Mouse (Mus musculus) megakaryocyte progenitor cell, adult 5-6 weeks (primary cell): ENCODE measurements at regions not wholly inside any gene's neighbourhood (a gene's known extent, or its start where the extent isn't known, plus 50 kb on each side); places are given as distances from the start of the nearest gene placed in this dataset.
"Not testable (repeated sequence)": the region's sequence is repeated elsewhere in the genome, so short reads cannot be mapped to it uniquely, and the experiment has no call there.

Experiments
- ATAC-seq: replicated peaks from 2 replicates; pipeline ENCODE4 v1.8.0; 2016; ENCODE audit warnings: mild to moderate bottlenecking, moderate TSS enrichment, inconsistent platforms; ENCODE audit not compliant: poor library complexity

DNA sequence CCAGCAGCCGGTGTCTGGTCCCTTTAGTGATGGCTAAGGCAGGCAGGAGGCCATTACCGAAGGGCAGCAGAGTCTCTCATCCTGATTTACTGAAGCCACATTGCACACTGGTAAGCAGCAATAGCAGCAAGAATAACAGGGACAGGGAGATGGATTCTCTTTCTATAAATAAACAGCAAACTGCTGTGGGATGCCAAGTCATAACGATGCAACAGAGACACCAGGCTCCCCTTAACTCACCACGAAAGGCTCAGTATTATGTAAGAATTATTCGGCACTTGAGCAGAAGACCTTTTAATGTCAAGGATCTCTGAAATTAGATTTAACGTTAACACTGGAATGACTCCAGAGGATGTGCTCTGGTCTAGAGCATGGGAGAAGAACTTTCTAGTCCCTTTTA lies 202.1 kb downstream of the Ddx10 start:
- ATAC-seq: no peak

DNA sequence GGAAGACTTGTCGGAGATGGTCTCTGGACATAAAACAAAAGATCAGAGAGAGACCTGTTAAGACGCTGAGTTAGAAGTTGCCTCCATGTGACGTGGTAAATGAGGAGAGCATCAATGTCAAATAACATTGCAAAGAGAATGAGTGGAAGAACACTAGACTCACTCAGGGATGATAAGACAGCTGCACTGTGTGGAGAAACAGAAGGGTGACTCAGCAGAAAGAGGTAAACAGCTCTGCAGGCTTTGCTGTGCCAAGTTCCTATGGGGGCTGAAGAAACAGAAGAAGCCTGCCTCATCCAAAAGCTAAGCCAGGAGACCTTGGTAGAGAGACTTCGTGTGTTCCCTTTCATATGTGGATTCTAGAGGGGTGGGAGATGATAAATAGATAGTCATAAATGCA lies 214.1 kb downstream of the Ddx10 start:
- peak; percentile 86 for ATAC-seq

DNA sequence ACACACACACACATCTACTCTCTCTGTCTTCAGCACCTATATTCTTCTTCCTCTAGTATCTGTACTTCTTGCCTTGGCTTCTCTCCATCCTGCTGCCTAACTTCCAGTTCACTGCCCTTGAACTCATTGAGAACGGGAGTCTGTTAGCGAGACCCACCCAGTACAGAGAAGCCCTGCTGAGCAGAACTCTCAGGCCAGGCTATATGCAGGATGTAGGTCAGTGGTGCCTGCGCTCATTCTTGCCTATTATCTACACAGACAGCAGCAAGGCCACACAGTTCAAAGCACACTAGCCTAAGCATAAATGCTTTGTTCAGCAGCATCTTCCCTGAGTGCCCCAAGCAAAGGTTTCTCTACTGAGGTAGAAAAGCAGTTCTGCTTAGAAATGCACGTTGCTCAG lies 225.8 kb downstream of the Ddx10 start:
- ATAC-seq: no peak

DNA sequence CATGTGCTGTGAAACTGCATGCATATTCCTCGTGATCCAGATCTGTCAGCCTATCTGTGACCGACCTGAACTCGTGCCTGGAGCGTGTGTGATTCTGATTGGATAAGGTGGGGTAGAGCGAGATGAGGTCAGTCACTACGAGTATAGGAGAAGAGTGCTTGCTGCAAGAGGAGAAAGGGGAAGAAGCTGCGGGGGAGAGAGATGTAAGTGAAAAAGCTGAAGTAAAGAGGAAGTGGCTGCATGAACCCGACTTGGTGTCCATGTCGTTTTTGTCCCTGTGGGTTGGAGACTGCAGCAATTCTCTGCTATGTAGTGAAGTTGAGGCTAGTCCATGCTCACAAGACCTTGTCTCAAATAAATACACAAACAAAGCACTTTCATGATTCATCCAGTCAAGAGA lies 237.1 kb downstream of the Ddx10 start:
- peak; percentile 52 for ATAC-seq

DNA sequence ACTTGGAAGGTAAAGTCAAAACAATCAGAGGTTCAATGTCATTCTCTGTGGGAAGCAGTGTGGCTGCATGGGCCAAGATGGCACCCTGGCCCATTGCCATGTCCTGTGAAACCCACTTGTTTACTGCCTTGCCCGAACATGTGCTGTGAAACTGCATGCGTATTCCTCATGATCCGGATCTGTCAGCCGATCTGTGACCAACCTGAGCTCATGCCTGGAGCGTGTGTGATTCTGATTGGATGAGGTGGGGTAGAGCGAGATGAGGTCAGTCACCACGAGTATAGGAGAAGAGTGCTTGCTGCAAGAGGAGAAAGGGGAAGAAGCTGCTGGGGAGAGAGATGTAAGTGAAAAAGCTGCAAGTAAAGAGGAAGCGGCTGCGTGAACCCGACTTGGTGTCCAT lies 240.5 kb downstream of the Ddx10 start:
- peak; percentile 39; the same call in 1 of the 2 replicates for ATAC-seq

DNA sequence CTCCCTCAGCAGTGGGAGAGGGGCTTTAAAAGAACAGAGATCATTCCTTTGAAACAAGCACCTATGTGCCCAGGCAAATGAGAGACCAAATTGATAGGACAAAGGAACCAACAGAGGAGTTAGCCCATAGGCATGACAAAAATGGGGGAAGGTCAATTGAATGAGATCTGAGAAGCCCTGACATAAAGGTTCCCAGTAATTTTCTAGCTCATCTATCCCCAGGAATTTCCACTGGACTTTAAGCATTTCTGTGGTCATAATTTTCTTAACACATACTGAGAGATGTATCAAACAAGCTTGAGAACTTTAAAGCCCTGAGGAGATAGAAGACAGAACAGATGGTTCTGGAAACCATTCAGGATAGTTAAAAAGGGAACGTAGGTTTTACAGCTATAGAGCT lies 241.8 kb downstream of the Ddx10 start:
- ATAC-seq: no peak

DNA sequence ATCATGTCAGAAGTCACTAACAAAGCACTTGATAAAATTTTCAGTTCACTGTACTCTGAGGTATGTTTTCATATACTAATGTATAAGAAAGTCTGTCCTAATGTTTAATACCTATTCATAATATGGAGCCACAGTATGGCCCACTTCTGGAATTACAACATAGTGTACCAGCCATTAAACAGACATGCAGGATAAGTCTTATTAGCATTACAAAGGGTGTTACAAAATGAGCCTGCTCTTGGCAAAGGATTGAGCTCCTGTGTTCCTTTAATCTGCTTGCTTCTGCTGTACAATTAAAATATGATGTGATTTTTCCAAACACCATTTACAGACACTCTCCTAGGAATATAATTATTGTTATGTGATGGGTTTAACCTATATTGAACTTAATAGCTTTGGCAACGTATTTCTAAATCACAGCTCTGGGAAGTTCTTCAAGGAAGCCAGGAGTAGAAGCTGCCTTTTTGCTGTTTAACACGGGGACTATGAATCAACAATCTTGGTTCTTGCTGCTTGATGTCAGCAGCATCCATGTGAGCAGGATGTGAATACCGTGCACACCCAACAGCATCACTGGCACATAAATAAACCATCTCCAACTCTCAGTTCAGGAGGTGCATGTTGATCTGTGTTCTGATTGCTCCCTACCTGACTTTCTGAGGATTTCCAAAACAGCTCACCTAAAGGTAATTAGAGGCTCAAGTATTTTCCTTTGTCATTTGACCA lies 243.4 kb downstream of the Ddx10 start:
- ATAC-seq: no peak

DNA sequence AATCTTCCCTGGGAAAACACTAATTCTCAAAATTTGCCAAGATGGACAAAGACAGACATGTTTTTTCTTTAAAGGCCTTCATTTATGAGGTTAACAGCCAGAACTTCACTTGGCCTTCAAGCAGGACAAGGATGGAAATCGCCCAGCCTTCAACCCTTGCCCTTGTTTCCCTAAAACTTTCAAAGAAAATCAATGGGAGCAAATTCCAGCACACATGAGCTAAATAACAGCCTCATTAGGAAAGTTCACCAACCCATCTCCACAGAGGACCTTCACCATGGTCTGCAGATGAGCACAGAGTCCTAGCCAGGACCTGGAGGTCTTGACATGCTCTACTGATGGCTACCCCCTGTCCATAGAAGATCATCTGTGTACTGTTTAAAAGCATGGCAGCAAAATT lies 271.8 kb downstream of the Ddx10 start:
- no peak for ATAC-seq

DNA sequence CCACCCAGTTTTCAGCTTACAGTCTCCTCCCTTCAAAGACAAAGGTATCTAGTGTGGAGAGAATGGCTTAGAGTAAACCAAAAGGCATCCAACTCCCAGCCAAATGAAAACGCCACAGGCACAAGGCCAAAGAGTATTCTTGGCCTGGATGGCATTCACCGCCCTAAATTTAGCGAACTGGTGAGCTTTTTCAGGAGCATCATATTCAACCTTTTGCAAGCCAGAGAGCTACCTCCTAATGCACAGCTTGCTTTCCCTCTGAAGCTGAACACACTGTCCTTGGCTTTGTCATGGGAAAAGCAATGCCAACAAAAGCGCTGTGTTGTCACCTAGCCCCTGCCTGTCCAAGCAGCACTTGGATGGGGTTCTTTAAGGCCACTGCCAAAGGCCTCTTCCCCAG lies 282.2 kb downstream of the Ddx10 start:
- ATAC-seq: no peak

DNA sequence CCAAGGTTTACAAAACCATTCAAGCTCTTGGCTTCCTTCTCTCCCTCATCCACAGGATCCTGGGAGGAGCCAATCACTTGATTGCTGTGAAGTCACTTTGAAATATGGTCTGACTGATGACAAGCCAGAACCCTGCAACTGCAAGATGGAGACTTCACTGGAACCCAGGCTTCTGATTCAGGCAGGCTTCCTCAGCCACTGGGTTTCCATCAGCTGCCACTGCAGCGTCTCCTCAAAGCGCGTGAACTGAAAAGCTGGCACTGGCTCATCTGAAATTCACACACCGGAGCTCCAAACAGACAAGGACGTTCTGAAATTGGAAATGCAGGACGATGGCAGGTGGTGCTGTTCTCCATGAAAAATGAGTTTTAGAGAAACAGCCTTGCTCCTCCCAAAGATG lies 280.1 kb upstream of the AI593442 start:
- ATAC-seq: no peak

DNA sequence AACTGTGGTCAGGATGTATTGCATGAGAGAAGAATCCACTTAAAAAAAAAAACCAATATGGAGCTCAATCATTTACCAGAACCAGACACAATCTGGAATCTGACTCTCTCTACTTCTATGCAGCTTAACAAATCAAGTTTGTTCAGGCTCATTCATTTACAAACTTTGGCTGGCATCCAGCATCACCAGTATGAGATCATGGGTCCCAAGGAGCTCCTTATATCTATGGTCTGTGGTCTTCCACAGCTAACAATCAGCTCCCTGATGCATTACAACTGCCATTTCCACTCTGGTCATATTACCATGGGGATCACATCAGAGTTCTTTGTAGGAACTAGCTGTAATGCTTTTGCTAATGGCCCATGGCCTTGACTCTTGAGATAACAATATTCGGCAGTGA lies 277.7 kb upstream of the AI593442 start:
- no peak for ATAC-seq

DNA sequence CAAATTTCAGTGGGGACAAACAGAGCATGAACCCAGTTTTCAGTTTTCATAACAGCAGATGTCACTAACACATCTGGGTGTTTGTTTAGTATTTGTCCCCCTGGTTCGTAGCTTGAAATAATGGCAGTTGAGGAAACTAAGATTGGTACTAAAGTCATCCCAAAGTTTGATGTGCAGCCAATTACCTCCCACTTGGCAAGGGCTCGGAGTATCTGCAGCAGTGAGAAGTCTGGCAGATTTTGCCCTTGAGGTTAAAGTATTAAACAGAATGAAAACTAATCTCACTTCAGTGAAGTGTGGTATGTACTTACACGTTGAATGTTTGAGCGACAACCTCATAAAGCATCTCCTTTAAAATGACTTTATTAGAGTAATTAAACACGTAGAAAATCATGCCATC lies 264.5 kb upstream of the AI593442 start:
- no peak for ATAC-seq

DNA sequence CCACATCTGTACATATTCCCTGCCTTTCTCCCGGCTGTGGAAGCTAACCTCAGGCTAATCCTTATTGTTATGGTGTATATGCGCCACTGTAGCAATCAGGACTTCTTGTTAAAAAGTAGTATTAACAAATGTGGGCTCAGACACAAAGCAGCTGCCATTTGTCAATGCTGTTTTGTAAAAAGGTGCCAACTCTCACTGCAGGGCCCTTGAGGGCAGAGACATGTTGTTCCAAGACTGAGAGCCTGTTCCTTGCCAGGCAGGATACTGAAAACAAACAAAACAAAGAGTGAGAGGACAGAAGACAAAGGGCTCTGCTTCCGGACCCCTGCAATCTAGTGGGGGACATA lies 262.0 kb upstream of the AI593442 start:
- ATAC-seq: no peak

DNA sequence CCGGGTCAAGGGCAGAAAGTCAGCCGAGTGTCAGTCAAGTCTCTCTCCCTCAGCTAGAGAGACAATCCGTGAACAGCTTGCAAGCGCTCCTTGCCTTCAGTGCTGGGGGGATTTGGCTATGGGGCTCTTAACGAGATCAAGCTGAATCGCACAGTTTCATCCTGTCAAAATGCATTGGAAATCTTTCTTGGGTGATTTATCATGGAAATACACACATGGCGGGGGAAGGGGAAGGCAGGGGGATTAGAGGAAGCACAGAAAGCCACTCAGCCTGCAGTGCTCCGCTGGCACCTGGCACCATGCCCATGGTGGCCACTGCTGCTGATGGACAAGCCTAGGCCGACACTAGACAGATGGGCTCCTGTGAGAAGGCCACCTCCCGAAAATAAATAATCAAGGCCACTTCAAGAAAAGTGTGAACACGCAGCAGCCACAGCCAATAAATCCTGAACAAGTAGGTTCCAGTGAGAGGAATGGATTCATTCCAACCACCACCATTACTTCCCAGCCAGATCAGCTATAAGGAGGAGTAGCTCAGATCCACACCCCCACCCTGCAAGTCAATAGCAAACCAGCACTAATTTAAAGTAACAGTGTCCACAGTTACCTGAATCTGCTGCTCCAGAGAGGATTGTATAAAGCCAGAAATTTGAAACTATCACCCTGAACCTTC lies 261.5 kb upstream of the AI593442 start:
- no peak for ATAC-seq

DNA sequence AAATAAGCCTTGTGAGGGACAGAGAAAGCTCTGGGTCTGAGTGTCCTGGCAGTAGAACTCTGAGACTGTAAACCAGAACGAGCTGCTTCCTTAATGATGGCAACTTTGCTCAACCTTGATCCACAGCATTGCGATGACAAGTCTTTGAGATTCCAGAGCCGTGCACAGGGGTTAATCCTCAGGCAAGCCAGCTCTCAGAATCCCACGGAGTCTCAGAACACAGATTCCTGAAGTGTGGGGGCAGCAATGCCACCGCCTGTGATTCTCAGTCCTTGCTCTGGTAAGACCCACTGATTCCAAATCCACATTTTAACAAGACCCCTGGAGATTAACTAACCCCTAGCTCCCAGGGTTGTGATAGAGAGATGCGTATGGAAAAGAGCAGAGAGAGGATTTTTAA lies 255.5 kb upstream of the AI593442 start:
- ATAC-seq: no peak

DNA sequence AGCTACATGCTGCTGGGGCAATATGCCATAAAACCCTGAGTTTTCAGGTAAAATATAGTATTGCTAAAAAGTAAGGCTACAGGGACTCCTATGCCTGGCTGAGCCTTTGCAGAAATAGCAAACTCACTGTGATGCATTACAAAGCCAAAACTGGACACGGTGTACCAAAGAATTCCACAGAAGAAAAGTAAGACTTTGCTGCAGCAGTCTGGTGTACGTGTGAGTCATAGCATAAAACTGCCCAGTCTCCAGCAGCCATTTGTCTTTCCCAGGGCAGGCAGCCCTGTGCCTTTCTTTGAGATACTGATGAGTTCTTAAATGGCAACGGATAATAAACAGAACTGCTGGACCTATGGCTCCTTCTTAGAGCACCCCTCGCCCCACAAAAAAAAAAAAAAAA lies 237.9 kb upstream of the AI593442 start:
- no peak for ATAC-seq

DNA sequence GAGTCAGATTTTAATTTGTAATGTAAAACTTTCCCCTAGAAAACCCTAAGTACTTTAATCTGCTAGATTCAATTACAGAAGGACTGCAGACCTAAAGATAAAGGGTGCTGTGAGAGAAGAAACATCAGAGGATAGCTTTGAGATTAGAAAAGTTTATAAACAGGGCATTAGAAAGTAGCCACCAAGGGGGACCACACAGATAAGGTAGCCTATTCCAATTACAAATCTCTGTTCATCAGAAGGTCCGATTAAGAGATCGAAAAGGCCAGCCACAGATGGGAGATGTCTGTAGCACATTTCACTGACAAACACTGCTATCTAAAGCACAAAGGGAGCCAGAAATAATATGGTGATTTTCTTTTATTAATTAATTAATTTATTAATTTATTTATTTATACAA lies 209.1 kb upstream of the AI593442 start:
- not testable (repeated sequence) for ATAC-seq

DNA sequence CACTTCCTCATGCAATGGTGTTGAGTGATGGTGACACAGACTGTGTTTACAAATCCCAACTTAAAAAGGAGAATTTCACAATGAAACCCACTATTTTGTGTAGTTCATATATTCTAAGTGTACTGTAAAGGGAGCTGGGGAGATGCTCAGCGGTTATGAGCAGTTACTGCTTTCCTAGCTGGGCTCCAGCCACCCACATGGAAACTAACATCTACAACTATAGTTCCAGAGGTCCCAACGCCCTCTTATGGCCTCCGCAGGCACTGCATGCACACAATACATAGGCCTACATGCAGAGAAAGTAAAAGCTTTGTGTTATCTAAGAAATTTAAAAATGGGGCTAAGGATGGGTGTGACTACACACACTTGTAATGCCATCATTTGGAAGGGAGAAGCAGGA lies 208.4 kb upstream of the AI593442 start:
- not testable (repeated sequence) for ATAC-seq

DNA sequence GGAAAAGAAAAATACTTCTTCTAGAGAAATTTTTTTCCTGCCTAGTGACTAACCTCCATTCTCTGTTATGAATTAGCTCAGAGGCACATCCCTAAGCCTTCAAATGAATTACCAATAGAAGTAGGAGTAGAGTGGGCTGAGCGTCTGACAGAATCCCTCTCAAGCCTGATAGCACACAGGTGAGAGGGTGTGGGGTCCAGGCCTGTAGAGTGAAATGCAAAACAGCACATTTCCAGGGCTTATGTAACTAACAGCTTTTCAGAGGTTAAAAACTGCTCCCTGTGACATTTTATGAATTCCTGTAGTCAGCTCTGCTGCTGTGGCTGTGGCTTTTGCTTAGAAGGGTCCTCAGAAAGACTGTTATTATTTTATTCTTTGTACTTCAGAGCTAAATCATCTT lies 187.7 kb upstream of the AI593442 start:
- no peak for ATAC-seq

DNA sequence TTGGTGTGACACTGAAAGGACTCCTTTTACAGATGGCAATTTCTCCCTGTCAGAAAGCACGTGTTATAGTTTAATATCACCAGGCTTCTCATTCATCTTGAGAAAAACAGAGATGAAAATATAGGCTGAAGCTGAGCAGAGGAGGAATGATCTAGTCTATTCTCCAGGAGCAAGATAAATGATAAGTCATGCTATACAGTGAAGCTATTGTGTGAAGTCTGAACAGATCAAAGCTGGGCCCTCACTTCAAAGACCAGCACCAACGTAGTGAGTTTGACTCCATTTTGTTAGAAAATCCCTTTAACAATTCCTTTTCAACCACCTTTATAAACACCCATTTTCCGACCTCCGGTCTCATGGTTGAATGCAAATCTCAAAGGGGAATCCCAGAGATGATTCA lies 180.7 kb upstream of the AI593442 start:
- ATAC-seq: no peak

DNA sequence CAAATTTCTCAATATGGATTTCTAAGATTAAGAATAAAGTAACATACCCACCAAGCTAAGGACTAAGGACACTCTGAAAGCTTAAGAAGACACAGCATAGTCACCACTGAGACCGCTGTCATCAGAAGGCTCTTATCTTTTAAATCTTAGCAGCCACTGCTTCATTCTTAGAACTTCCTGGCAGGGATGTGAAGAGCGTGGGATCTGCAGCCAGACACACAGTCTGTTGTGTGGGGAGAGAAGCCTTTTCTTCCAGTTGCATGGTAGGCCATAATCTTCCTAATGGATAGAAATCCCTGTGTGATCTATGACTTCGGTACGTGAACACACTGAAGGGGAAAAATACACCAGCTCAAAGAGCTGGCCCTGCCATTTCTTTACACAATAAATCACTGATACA lies 178.8 kb upstream of the AI593442 start:
- ATAC-seq: no peak

DNA sequence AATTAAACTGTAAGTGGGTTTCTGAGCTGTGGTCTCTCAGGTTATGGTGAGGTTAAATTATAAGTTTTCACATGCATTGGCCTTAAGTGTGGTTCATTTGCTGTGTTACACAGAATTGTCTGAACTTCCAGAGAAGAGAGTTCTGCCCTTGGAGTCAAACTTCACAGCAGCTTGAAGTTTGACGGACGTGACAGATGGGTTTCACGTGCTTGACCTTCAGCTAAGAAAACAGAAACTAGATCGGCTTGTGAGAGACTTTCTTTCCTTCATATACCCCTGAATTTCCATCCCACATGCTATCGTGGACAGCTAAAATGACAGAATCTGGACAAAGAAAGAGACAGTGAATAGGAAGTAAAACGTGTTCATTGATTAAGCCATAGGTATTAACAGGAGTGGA lies 173.8 kb upstream of the AI593442 start:
- no peak for ATAC-seq

DNA sequence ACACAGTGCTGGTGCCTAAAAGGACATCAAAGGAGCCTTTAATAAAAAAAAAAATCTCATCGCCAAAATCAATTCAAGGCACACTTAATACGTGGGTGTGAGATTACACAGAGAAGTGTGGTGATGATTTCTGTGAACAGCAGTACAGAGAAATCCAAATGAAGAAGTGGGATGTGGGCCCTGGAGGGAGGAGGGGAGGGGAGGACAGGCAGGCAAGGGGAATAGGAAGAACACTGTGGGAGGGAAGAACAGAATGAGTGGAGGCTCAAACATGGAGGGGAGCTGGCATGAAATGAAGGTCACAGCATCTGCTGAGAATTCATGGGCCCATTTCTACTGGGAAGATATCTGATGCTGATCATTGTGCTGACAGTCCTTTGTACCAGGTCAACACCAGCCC lies 171.0 kb upstream of the AI593442 start:
- no peak for ATAC-seq
